Mouse (Mus musculus): ENCODE data around the gene Vmn1r18. TPM values are rescaled to one million over a fixed set of nuclear protein-coding genes. Genes with fewer than 3 reads are reported as not detected.
"Not testable (repeated sequence)": the region's sequence is repeated elsewhere in the genome, so short reads cannot be mapped to it uniquely, and the experiment has no call there.

The Vmn1r18 gene
- not detected in 2 replicates for polyA plus RNA-seq (2015; fragmentation: Nextera tagmentation; extraction: Ambion mirVana)

DNA sequence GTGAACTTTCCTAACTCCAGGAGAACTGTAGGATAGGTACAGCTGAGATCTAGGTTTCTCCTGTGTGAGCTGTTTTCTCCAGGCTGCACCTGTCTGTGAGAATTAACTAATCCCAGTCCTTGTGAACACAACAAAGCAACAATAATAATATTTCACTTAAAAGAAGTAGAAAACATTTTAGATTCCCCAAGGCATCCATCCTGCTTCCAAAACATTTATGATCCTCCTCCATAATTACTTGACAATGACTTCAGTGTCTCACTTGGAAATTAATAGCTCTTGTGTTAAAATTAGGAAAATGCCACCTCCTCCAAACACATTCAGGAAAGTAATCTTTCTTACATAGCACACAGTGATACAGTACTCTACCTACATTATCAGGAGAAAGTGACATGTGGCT, at the start of gene Vmn1r18:
Gene Vmn1r18 (minus strand): TSS at position 101 of the 400 bp plus-strand sequence.
- H3K4me3 ChIP-seq = no peak within 1 kb of the TSS
- ATAC-seq (replicated peaks; ENCODE audit: insufficient number of reproducible peaks, insufficient read depth, low FRiP score, low read depth) = no peak

DNA sequence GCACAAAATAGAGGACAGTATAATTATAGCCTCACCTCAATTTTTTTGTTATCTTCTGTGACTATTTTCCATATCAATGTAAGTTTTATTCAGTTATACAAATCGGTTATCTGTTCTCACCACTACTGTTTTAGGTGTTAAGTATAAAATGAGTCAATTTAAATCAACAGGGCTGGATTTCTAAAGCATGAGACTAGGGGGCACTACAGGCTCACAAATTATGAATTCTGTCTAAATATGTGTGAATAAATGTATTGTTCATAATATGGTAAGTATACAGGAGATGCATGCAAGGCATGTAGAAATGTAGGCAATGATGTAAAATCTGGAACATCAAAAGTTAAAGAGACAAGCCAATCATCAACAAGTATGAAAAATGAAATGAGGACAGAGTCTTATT, 35.6 kb upstream of the Vmn1r18 start:
- H3K27ac ChIP-seq = no peak overlapping the region
- WGBS = 62% methylated on average over 1 of the region's 1 CpGs
- H3K36me3 ChIP-seq = no peaks in the 10 kb centered on the region
- no peak overlapping the region for H3K9ac ChIP-seq
- no peaks in the 10 kb centered on the region for H3K27me3 ChIP-seq
- ATAC-seq (replicated peaks; ENCODE audit: insufficient number of reproducible peaks, insufficient read depth, low FRiP score, low read depth) = no peak
- no peaks in the 10 kb centered on the region for H3K4me1 ChIP-seq (replicated peaks)
- no peaks in the 10 kb centered on the region for H3K9me3 ChIP-seq (replicated peaks)
- no peak overlapping the region for H3K4me3 ChIP-seq
- no peak overlapping the region for H3K4me2 ChIP-seq

More for the DNA sequence above, at the start of gene Vmn1r18:
- H3K9ac ChIP-seq = no peak within 1 kb of the TSS
- no peaks in the 10 kb centered on the region for H3K4me1 ChIP-seq (replicated peaks)
- no peaks in the 10 kb centered on the region for H3K9me3 ChIP-seq (replicated peaks)
- H3K27me3 ChIP-seq = no peaks in the 10 kb centered on the region
- H3K4me2 ChIP-seq = no peak within 1 kb of the TSS
- no peaks in the 10 kb centered on the region for H3K36me3 ChIP-seq
- H3K27ac ChIP-seq = no peak within 1 kb of the TSS

DNA sequence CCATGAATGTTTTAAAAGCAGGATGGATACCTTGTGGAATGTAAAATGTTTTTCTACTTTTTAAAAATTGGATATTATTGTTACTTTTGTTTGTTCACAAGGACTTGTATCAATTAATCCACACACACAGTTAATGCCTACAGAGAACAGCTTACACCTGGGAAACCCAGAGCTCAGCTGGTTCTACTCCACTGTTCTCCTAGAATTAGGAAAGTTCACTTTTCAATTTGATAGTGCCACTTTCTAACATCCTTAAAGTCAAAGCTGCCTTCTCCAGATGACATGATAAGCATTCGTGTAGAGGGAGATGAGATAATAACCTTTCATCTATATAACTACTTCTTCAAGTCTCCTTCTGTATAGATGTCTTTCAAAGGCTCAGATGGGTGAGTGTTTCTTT, 33.0 kb upstream of the Vmn1r18 start, which contains the start of gene Vmn1r20:
Gene Vmn1r20 (plus strand): TSS at position 301 of the 400 bp plus-strand sequence.
- Histone ChIP-seq H3K4me2 (no peak within 1 kb of the TSS), H3K27ac (no peak within 1 kb of the TSS), H3K27me3 (no peaks in the 10 kb centered on the region), H3K9me3 (replicated peaks) (no peaks in the 10 kb centered on the region), H3K9ac (no peak within 1 kb of the TSS), H3K4me3 (no peak within 1 kb of the TSS), H3K36me3 (no peaks in the 10 kb centered on the region), H3K4me1 (replicated peaks) (no peaks in the 10 kb centered on the region)
- ATAC-seq (replicated peaks; ENCODE audit: insufficient number of reproducible peaks, insufficient read depth, low FRiP score, low read depth) = no peak
- 27% methylated on average over 1 of the region's 1 CpGs for WGBS

DNA sequence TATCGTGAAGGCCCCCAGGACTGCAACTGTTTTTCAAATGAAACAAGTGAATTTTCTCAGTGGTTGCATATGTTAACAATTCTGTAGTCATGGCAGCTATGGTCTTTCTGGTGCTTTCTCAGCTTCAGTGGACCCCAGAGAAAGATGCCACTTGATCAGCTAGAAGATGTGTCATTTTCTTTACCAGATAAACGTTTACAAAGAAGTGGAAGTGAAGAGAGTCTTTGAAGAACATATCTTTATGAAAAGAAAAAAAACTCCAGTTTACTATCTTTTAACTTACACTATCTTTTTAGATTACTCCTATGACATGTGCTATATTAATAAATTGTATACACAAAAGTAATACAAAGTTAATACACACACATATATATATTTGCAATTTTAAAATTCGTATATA, 7.9 kb upstream of the Vmn1r18 start, which contains the start of gene Vmn1r19:
Gene Vmn1r19 (plus strand): TSS at position 301 of the 400 bp plus-strand sequence.
- not testable (repeated sequence) for H3K27me3 ChIP-seq; H3K4me1 ChIP-seq (replicated peaks); H3K36me3 ChIP-seq; H3K4me3 ChIP-seq; H3K4me2 ChIP-seq; H3K9ac ChIP-seq; H3K9me3 ChIP-seq (replicated peaks); ATAC-seq (replicated peaks; ENCODE audit: insufficient number of reproducible peaks, insufficient read depth, low FRiP score, low read depth); H3K27ac ChIP-seq
- 58% methylated on average over 3 of the region's 3 CpGs for WGBS

DNA sequence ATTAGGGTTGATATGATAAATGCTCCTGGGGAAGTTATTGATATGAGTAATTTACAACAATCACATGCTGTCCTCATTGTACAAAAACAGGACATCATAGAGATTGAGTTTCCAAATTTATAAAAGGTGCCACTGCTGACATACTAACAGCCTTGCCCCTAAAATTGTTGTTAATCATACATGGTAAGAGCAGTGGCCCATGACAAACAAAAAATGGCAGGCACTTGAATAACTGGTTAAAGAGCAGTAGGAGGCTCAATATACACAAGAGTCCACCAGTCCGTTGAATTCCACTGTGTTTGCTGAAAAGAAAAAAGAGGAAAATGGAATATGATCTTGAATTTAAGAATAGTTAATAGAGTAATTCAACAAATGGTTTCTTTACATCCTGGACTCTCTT, 28.1 kb downstream of the Vmn1r18 start:
- Histone ChIP-seq H3K27ac (no peak overlapping the region), H3K9ac (no peak overlapping the region), H3K27me3 (no peaks in the 10 kb centered on the region), H3K4me2 (no peak overlapping the region), H3K9me3 (replicated peaks) (no peaks in the 10 kb centered on the region), H3K36me3 (no peaks in the 10 kb centered on the region), H3K4me1 (replicated peaks) (no peaks in the 10 kb centered on the region), H3K4me3 (no peak overlapping the region)
- ATAC-seq (replicated peaks; ENCODE audit: insufficient number of reproducible peaks, insufficient read depth, low FRiP score, low read depth) = no peak
- 79% methylated on average over 1 of the region's 1 CpGs for WGBS

DNA sequence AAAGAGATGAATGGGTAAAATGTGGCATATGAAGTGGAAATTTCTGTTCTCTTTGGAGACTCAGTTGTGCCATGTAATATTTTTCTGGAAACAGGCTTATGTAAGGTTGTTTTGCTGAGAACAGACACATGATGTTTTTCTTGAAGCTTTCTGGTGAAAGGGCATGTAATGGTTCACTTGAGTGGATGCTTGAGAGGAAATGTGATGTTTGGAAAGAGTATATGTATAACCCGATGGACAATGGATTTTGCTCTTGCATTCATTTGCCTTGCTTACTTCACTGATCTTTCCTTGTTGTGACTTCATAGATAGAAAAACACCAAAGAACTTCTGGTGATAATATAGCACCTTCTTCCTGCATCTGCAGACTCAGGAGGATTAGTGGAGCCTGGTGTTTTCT, 29.7 kb downstream of the Vmn1r18 start:
- H3K4me3 ChIP-seq; H3K36me3 ChIP-seq; H3K4me1 ChIP-seq (replicated peaks); ATAC-seq (replicated peaks; ENCODE audit: insufficient number of reproducible peaks, insufficient read depth, low FRiP score, low read depth); H3K9ac ChIP-seq; H3K4me2 ChIP-seq; H3K27me3 ChIP-seq; H3K27ac ChIP-seq; H3K9me3 ChIP-seq (replicated peaks): not testable (repeated sequence)
- WGBS = 70% methylated on average over 1 of the region's 1 CpGs

DNA sequence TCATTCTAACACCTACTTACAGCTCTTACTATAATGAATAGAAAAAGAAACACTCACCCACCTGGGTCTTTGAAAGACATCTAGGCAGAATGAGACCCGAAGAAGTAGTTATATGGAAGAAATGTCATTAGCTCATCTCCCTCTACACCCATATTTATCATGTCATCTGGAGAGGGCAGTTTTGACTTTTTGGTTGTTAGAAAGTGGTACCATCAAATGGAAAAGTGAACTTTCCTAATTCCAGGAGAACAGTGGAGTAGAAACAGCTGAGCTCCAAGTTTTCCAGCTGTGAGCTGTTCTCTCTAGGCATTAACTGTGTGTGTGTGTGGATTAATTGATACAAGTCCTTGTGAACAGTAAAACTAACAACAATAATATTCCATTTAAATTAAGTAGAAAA, 32.0 kb downstream of the Vmn1r18 start, which contains the start of gene Vmn1r17:
Gene Vmn1r17 (minus strand): TSS at position 101 of the 400 bp plus-strand sequence.
- H3K9me3 ChIP-seq (replicated peaks) = no peaks in the 10 kb centered on the region
- no peak within 1 kb of the TSS for H3K9ac ChIP-seq
- no peak for ATAC-seq (replicated peaks; ENCODE audit: insufficient number of reproducible peaks, insufficient read depth, low FRiP score, low read depth)
- 74% methylated on average over 1 of the region's 1 CpGs for WGBS
- H3K36me3 ChIP-seq = no peaks in the 10 kb centered on the region
- H3K27ac ChIP-seq = no peak within 1 kb of the TSS
- H3K27me3 ChIP-seq = no peaks in the 10 kb centered on the region
- no peaks in the 10 kb centered on the region for H3K4me1 ChIP-seq (replicated peaks)
- H3K4me3 ChIP-seq = no peak within 1 kb of the TSS
- no peak within 1 kb of the TSS for H3K4me2 ChIP-seq

DNA sequence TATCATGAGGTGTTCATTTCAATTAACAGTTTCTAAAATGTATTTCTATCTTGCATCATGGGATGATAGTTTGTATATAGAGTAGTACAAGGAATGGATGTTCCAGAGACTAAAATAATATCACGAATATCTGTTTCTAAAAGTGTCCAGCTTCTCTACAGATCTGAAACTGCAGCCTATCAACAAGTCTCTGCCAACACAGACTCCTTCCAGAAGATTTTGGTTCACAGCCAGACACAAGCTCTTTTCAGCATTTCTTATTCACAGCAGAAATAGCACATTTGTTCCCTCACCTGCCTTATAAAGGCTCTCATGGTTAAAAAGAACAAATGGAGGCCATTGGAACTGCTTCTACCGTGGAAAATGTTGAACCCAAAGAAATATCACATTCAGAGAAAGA, 38.7 kb downstream of the Vmn1r18 start:
- Histone ChIP-seq H3K27me3 (no peaks in the 10 kb centered on the region), H3K9me3 (replicated peaks) (no peaks in the 10 kb centered on the region), H3K27ac (no peak overlapping the region), H3K9ac (no peak overlapping the region), H3K4me1 (replicated peaks) (no peaks in the 10 kb centered on the region), H3K36me3 (no peaks in the 10 kb centered on the region), H3K4me2 (no peak overlapping the region), H3K4me3 (no peak overlapping the region)
- 68% methylated on average over 2 of the region's 2 CpGs for WGBS
- no peak for ATAC-seq (replicated peaks; ENCODE audit: insufficient number of reproducible peaks, insufficient read depth, low FRiP score, low read depth)

DNA sequence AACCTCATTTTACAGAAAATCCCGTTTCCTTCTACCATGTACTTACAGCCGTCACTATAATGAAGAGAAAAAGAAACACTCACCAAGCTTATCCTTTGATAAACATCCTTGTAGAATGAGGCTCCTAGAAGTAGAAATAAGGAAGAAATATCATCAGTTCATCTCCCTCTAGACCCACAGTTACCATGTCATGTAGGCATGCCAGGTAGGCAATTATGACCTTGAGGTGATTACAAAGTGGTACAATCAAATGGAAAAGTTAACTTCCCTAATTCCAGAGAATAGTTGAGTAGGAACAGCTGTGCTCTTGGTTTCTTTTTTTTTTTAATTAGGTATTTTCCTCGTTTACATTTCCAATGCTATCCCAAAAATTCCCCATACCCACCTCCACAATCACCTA, 66.2 kb downstream of the Vmn1r18 start, which contains the start of gene Vmn1r16:
Gene Vmn1r16 (minus strand): TSS at position 101 of the 400 bp plus-strand sequence.
- H3K36me3 ChIP-seq = no peaks in the 10 kb centered on the region
- H3K27ac ChIP-seq = no peak within 1 kb of the TSS
- H3K9me3 ChIP-seq (replicated peaks) = no peaks in the 10 kb centered on the region
- no peak within 1 kb of the TSS for H3K9ac ChIP-seq
- no peaks in the 10 kb centered on the region for H3K27me3 ChIP-seq
- H3K4me2 ChIP-seq = no peak within 1 kb of the TSS
- H3K4me3 ChIP-seq = no peak within 1 kb of the TSS
- H3K4me1 ChIP-seq (replicated peaks) = no peaks in the 10 kb centered on the region
- no peak for ATAC-seq (replicated peaks; ENCODE audit: insufficient number of reproducible peaks, insufficient read depth, low FRiP score, low read depth)
- WGBS = 74% methylated on average over 3 of the region's 3 CpGs

Other genes with a start within 250 kb of the Vmn1r18 start
- not detected in 2 replicates for gene Vmn1r12, start 238.9 kb downstream of the Vmn1r18 start, polyA plus RNA-seq (2015; fragmentation: Nextera tagmentation; extraction: Ambion mirVana)
- gene Vmn1r13, start 192.5 kb downstream of the Vmn1r18 start, polyA plus RNA-seq (2015; fragmentation: Nextera tagmentation; extraction: Ambion mirVana) = not detected in 2 replicates
- not detected in 2 replicates for gene Vmn1r14, start 164.1 kb downstream of the Vmn1r18 start, polyA plus RNA-seq (2015; fragmentation: Nextera tagmentation; extraction: Ambion mirVana)
- not detected in 2 replicates for gene Vmn1r15, start 137.8 kb downstream of the Vmn1r18 start, polyA plus RNA-seq (2015; fragmentation: Nextera tagmentation; extraction: Ambion mirVana)
- gene Vmn1r16, start 66.3 kb downstream of the Vmn1r18 start, polyA plus RNA-seq (2015; fragmentation: Nextera tagmentation; extraction: Ambion mirVana) = not detected in 2 replicates
- not detected in 2 replicates for gene Vmn1r17, start 32.1 kb downstream of the Vmn1r18 start, polyA plus RNA-seq (2015; fragmentation: Nextera tagmentation; extraction: Ambion mirVana)
- gene Vmn1r19, start 8.0 kb upstream of the Vmn1r18 start, polyA plus RNA-seq (2015; fragmentation: Nextera tagmentation; extraction: Ambion mirVana) = not detected in 2 replicates
- gene Vmn1r20, start 33.1 kb upstream of the Vmn1r18 start, polyA plus RNA-seq (2015; fragmentation: Nextera tagmentation; extraction: Ambion mirVana) = 0.04 TPM in 1 of 2 replicates, not detected in the other
- gene Ppm1k, start 139.7 kb upstream of the Vmn1r18 start, polyA plus RNA-seq (2015; fragmentation: Nextera tagmentation; extraction: Ambion mirVana) = 10.7 and 12.9 TPM in 2 replicates
- gene Herc6, start 185.2 kb upstream of the Vmn1r18 start, polyA plus RNA-seq (2015; fragmentation: Nextera tagmentation; extraction: Ambion mirVana) = 4.4 and 5.5 TPM in 2 replicates

Data from heart, embryonic 15.5 days (tissue).